Mouse (Mus musculus) embryo, embryonic 11 days (tissue): ENCODE measurements at regions not wholly inside any gene's neighbourhood (a gene's known extent, or its start where the extent isn't known, plus 50 kb on each side); places are given as distances from the start of the nearest gene placed in this dataset.
A peak's percentile ranks its signal among the peaks of the same experiment; 100 is the strongest.

ENCODE experiments used
- DNase-seq: peaks from one replicate; pipeline ENCODE4 v3.0.0-alpha.2; 2015

DNA sequence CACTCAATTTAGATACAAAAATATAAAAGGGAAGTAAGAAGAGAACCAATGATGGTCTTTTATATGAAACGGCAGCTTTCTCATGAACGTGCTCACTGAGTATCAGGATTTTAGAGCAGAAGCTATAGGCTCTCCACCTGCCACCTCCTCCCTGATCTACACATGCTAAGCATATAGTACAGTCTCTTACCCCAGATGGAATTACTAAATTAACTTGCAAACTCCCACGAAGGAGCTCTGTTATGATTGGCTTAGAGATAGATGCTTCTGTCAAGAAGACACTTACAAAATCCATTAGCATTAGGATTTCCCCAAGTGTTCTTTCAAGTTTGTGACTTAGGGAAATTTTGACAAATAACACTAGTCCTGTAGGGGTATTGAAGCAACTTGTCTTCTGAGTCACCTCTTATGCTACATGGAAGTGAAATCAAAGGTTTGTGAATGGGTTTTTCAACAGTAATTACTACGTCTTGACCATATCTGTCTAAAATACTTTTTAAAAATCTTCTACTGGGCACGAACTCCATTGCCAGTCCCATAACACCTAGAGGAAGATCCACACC lies 60.6 kb downstream of the Crygs start:
- no peak for DNase-seq

GRCm38 (mm10) chr16:22744121-22744855 lies 67.1 kb downstream of the Crygs start:
- no peak for DNase-seq

- no peak for DNase-seq
These were observed 67.9 kb downstream of the Crygs start for GRCm38 (mm10) chr16:22743461-22743860.

DNA sequence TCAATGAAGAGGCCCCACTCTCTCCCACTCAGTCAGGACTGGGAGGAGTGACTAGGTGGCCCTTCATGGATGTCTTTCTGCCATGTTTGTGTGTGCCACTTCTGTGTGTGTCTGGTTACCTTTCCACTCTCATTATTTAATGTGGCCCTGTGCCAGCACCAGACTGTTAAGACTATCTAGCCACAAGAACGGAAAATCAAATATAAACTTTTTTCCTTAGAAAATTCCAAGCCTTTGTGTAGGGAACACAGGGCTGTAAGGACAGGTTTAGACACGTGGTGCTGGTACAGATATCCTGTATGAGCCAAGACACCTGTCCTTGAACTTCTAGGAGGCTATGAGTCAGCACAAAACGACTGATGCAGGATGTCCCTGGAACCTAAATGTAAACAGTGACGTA lies 69.9 kb downstream of the Crygs start:
- no peak for DNase-seq

DNA sequence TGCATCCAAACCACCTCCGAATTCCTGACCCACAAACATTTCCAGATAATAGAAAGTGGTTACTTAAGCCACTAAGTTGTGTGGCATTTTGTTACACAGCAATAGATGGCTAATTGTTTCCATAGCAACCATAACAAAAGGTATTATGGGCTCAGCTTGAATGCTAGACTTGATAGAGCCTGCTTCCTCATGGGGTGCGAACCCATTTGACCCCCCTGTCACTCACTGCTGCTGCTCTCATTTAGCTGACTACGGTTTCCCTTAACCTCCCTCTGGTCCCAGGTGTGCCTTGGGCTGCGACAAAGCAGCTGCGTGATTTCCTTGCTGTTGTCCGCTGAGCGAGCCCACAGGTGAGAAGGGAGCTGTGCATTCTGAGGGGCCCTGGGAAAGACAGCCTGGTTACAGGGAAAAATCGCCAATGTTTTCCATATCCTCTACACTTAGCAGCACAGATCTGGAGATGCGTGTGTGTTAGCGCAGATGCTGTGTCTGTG lies 76.8 kb downstream of the Crygs start:
- DNase-seq, result peak; percentile 26

- no peak for DNase-seq
These were observed 76.9 kb upstream of the Dgkg start for GRCm38 (mm10) chr16:22733772-22734528.

DNA sequence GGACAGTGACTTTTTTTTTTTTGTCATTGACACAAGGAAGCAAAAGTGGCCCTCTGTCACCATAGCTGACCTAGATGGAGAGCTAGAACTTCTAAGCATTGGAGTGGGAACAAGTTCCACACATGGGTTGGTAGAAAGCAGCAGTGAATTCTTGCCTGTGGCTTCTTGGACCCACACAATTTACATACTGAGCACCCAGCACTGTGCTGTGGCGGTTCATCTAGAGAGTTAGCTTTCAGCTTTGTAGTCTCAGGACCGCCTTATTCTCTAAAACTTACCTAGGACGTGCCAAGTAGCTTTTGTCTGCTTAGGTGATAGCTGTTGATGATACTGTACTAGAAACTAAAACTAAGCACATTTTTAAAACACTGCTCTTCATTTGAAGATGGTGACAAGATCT lies 72.1 kb upstream of the Dgkg start:
- no peak for DNase-seq

DNA sequence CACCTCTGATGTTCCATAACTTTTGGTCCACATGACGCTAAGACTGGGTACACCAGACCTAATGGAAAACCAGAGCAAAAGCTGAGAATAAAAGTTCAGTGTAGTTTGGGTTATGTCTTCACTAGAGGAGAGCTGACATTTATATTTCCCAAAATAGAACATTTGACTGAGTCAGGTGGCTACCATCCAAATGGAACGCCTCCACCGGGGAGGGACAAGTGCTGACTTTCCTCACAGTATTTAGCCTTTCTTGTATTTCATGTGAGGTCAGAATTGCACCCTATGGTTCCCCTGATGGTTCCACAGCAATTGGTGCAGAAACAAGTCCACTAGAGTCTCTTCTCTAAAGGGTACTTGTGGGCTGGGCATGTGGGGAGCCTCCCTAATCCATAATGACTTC lies 68.2 kb upstream of the Dgkg start:
- no peak for DNase-seq

GRCm38 (mm10) chr16:22723333-22723732 lies 66.3 kb upstream of the Dgkg start:
- no peak for DNase-seq

- DNase-seq, result no peak
These were observed 62.8 kb upstream of the Dgkg start for GRCm38 (mm10) chr16:22719791-22720190.

DNA sequence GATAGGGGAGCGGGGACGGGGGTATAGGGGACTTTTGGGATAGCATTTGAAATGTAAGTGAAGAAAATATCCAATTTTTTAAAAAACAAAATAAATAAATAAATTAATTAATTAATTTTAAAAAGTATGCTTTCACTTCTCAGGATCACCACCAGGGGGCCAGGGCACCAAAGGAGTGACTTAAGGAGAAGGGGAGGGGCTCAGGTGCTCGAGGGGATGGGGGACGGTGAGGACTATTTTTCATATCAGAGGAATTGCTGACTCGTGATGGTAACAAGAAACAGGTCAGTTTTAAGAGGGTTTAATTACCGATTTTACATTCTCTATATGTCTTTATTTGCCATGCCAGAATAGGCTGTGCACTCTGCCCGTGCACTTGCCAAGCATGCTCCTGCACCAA lies 62.3 kb upstream of the Dgkg start:
- DNase-seq, result peak; percentile 40

GRCm38 (mm10) chr16:22717462-22717861 lies 60.4 kb upstream of the Dgkg start:
- no peak for DNase-seq

DNA sequence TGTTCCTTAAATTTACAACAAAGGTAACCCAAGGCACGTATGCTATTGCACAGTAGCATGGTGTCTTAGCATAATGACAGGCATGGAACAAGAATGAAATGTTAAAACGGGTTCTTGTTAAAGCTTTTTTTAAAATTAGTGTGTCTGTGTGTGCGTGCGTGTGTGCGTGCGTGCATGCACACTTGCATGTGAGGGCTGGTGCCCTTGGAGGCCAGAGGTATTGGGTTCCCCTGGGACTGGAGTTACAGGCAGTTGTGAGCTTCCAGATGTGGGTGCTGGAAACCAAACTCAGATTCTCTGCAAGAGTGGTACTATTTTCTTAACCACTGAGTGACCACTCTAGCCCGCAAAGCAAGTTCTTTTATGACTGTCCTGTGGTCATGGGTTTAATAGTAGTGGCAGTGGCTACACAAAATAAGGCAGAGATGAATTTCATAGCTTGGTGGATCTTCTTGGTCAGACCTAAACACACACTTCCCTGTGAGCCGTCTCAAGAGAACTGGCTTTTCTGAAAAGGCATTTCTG lies 59.3 kb upstream of the Dgkg start:
- DNase-seq, result no peak

DNA sequence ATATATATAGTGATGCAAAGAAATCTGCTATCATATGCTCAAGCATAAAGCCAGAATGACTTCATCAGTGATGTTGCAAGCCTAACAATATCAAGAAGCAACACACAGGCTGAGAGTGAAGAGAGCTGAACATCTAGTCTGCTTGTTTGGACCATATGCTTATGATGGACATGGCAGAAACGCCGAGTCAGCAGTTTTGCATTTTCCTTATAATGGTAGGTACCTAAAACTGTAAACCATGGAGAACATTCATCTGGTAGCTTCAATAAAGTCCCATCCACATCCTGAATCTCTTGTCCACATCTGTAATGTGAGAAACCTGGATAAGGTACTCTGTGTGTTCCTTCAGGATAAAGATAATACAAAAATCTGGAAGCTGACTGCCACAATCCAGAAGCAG lies 57.3 kb upstream of the Dgkg start:
- no peak for DNase-seq

DNA sequence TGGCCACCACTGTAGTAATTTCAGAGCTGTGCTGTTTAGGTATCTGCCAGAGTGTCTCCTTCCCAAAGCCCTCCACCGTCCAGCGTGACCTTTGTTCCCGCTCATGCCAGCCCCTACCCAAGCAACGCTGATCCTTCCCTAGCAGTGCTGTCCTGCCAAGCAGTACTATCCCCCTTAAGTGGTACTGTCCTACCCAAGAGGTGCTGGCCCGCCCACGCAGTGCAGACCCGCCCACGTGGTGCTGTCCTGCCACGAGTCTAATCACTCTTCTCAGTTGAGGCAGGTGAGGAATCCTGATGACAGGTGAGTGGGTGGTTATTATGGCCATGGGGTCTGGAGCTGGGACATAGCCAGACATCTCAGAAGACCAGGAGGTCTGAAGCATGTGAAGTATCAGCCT lies 51.7 kb upstream of the Dgkg start:
- no peak for DNase-seq
